12 mouse cellular contexts compared by ENCODE assay signal in genomic region chr3:55392605-55393004, GRCm38 (mm10).
DNase-seq lines count a peak whose midpoint lies in the region; ATAC-seq lines count a peak whose summit lies in the region.
"Had no signal": no experiment of that assay in that cellular context is flagged by ENCODE, and none has a peak within 500 bp of the region (broad histone marks: within the 10 kb centered on the region; RNA-seq: fewer than 3 reads in every experiment).

No protein-coding gene starts in this region.

- intact Hi-C loops in heart, postnatal 14 days (cut with DNase I): no loop called here
- intact Hi-C loops in heart, postnatal 36 days (cut with DNase I): no loop called here

- H3K9ac ChIP-seq in heart, embryonic 12.5 days: no peak overlapping the region
- H3K9ac ChIP-seq in forebrain, embryonic 11.5 days (ENCODE audit: low read length): no peak overlapping the region
- no peak overlapping the region for H3K9ac ChIP-seq in intestine, embryonic 16.5 days (ENCODE audit: low read depth, low read length)
- H3K9ac ChIP-seq: forebrain, postnatal 0 days; heart, embryonic 15.5 days; liver, embryonic 12.5 days had no signal

- no peak for ATAC-seq in heart, embryonic 12.5 days (ENCODE audit: insufficient number of reproducible peaks, low FRiP score)
- no peak for ATAC-seq in forebrain, embryonic 11.5 days (replicated peaks; ENCODE audit: low FRiP score)
- no peak for ATAC-seq in intestine, embryonic 16.5 days
- ATAC-seq: forebrain, postnatal 0 days; liver, embryonic 12.5 days had no signal

- WGBS in heart, embryonic 12.5 days: 61% methylated on average over 3 of the region's 3 CpGs
- WGBS in forebrain, embryonic 11.5 days: 80% methylated on average over 3 of the region's 3 CpGs
- WGBS in intestine, embryonic 16.5 days: 51% methylated on average over 3 of the region's 3 CpGs

- no peaks in the 10 kb centered on the region for H3K4me1 ChIP-seq in heart, embryonic 12.5 days (replicated peaks)
- 0 out of 2 replicates have a peak, but pooled peaks cover 2% of the 10 kb centered on the region for H3K4me1 ChIP-seq in forebrain, embryonic 11.5 days (replicated peaks; ENCODE audit: control insufficient read depth, insufficient read depth, low read length)
- no peaks in the 10 kb centered on the region for H3K4me1 ChIP-seq in intestine, embryonic 16.5 days (ENCODE audit: control insufficient read depth, insufficient read depth, low read length)
- H3K4me1 ChIP-seq: heart, embryonic 15.5 days; liver, embryonic 12.5 days had no signal

- no peaks in the 10 kb centered on the region; the same call in 1 of the 2 replicates for H3K9me3 ChIP-seq in heart, embryonic 12.5 days (replicated peaks)
- H3K9me3 ChIP-seq in forebrain, embryonic 11.5 days (ENCODE audit: control insufficient read depth, low read length): no peaks in the 10 kb centered on the region
- H3K9me3 ChIP-seq in intestine, embryonic 16.5 days (ENCODE audit: control insufficient read depth, low read length): no peaks in the 10 kb centered on the region
- H3K9me3 ChIP-seq: heart, embryonic 15.5 days; liver, embryonic 12.5 days had no signal

- no peak overlapping the region for H3K4me3 ChIP-seq in heart, embryonic 12.5 days
- H3K4me3 ChIP-seq in forebrain, embryonic 11.5 days (ENCODE audit: low read depth, low read length): no peak overlapping the region
- no peak overlapping the region for H3K4me3 ChIP-seq in intestine, embryonic 16.5 days (ENCODE audit: low read length)
- H3K4me3 ChIP-seq: heart, embryonic 15.5 days; liver, embryonic 12.5 days had no signal

- no peaks in the 10 kb centered on the region for H3K27me3 ChIP-seq in heart, embryonic 12.5 days (replicated peaks)
- no peaks in the 10 kb centered on the region for H3K27me3 ChIP-seq in forebrain, embryonic 11.5 days (ENCODE audit: control insufficient read depth, insufficient read depth, low read length)
- H3K27me3 ChIP-seq in intestine, embryonic 16.5 days (replicated peaks; ENCODE audit: control insufficient read depth, insufficient read depth, low read length): no peaks in the 10 kb centered on the region
- H3K27me3 ChIP-seq: heart, embryonic 15.5 days; liver, embryonic 12.5 days had no signal

- no peaks in the 10 kb centered on the region for H3K36me3 ChIP-seq in heart, embryonic 12.5 days
- H3K36me3 ChIP-seq in forebrain, embryonic 11.5 days (ENCODE audit: control insufficient read depth, insufficient read depth, low read length): no peaks in the 10 kb centered on the region
- no peaks in the 10 kb centered on the region for H3K36me3 ChIP-seq in intestine, embryonic 16.5 days (ENCODE audit: control insufficient read depth, insufficient read depth, low read length)
- H3K36me3 ChIP-seq: heart, embryonic 15.5 days; liver, embryonic 12.5 days had no signal

- H3K4me2 ChIP-seq in heart, embryonic 12.5 days: no peak overlapping the region
- H3K4me2 ChIP-seq in forebrain, embryonic 11.5 days (ENCODE audit: low read depth, low read length, severe bottlenecking): no peak overlapping the region
- no peak overlapping the region for H3K4me2 ChIP-seq in intestine, embryonic 16.5 days (ENCODE audit: low read depth, low read length)
- H3K4me2 ChIP-seq: heart, embryonic 15.5 days; liver, embryonic 12.5 days had no signal

- no peak overlapping the region for H3K27ac ChIP-seq in heart, embryonic 12.5 days (ENCODE audit: poor library complexity, severe bottlenecking)
- no peak overlapping the region for H3K27ac ChIP-seq in forebrain, embryonic 11.5 days (ENCODE audit: low read depth, low read length)
- H3K27ac ChIP-seq in intestine, embryonic 16.5 days (ENCODE audit: low read length): no peak overlapping the region
- H3K27ac ChIP-seq: heart, embryonic 15.5 days; liver, embryonic 12.5 days had no signal

- peak; percentile 55 to 60 for DNase-seq in heart, postnatal 14 days
- peak; percentile 27 for DNase-seq in right cerebral cortex, postnatal 4 days
- DNase-seq in right cerebral cortex, adult 2 months (ENCODE audit: low spot score in 2 of 2): no peak
- peak; percentile 22 to 26 for DNase-seq in heart, postnatal 36 days
- peak; percentile 54 for DNase-seq in lung, postnatal 10 days
- no peak for DNase-seq in forebrain, embryonic 11.5 days (ENCODE audit: low spot score)
- DNase-seq: adrenal gland, postnatal 10 days; forebrain, postnatal 0 days had no signal

Comparison
In these comparisons a context has a peak if more than half of its experiments do, and no peak if none do; other contexts are left out.
1. DNase-seq: peak in heart, postnatal 14 days (2 of 2), right cerebral cortex, postnatal 4 days (single experiment), heart, postnatal 36 days (2 of 2) and lung, postnatal 10 days (single experiment); none in right cerebral cortex, adult 2 months (0 of 2) and forebrain, embryonic 11.5 days (single experiment).